Mouse (Mus musculus) erythroblast, embryonic 14.5 days (primary cell): ENCODE data around the gene Mtcl1.

Source experiments
- GATA1 ChIP-seq: IDR thresholded peaks from 2 replicates; pipeline ENCODE4 v1.6.1; 2012; ENCODE audit warnings: low read length, inconsistent platforms, mixed read lengths
- TAL1 ChIP-seq: IDR thresholded peaks from 3 replicates; pipeline ENCODE4 v1.6.1; 2012; ENCODE audit warnings: low read length, inconsistent platforms, mixed read lengths

GRCm38 (mm10) chr17:66471252-66471651, 21.7 kb upstream of the Mtcl1 start:
- no peak for TF ChIP-seq GATA1
- TF ChIP-seq TAL1: no peak
